Mouse (Mus musculus) erythroblast, embryonic 14.5 days (primary cell): ENCODE data around the gene Adgrg3.

ENCODE experiments used
- GATA1 ChIP-seq: IDR thresholded peaks from 2 replicates; pipeline ENCODE4 v1.6.1; 2012; ENCODE audit warnings: low read length, inconsistent platforms, mixed read lengths
- TAL1 ChIP-seq: IDR thresholded peaks from 3 replicates; pipeline ENCODE4 v1.6.1; 2012; ENCODE audit warnings: low read length, inconsistent platforms, mixed read lengths

DNA sequence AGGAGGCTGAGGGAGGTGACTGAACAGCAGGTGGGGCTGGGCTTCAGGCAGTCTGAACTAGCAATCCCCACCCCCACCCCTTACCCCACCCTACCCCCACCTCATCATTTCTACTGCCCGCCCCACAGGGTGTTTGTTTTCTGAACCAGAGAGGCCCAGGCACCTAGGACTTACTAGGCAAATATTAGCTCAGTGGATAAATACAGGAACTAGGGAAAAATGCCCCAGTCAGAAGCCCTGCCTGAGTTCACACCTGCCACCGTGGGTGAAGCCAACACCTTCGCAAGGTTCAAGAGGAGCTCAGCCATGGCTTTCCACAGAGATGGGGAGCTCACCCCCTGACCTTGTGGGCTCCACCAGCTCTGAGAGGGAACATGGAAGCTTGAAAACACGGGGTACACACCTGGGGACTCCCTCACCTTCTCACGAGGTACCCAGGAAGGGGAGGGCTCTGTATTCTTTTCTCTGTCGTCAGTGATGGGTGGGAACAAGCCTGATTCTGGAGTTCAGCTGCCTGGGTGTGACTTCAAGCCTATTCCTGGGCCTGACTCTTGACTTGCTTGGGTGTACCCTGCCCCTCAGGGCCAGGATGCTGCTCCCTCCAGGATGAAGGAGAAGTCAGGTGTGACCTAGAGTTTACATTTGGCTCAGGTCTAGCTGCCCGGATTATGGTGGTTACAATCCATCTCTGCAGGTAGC, 42.9 kb upstream of the Adgrg3 start, which contains the start of gene Adgrg1:
- TF ChIP-seq GATA1 (no peak), TAL1 (no peak)
